Mouse (Mus musculus) G1E (cell line): ENCODE data around the gene Abhd14b.

ENCODE experiments used
- CTCF ChIP-seq: IDR thresholded peaks from 2 replicates; pipeline ENCODE4 v1.5.1; 2012; ENCODE audit warnings: low read depth, low read length, inconsistent platforms, mixed read lengths
- POLR2AphosphoS5 ChIP-seq: IDR thresholded peaks from 2 replicates; pipeline ENCODE4 v1.6.1; 2012; ENCODE audit warnings: low read depth, low read length, inconsistent platforms; ENCODE audit not compliant: insufficient replicate concordance
- TAL1 ChIP-seq: conservative IDR thresholded peaks from 2 replicates; pipeline ENCODE4 v1.6.1; 2012; ENCODE audit warnings: low read depth, low read length, inconsistent platforms, mixed read lengths

DNA sequence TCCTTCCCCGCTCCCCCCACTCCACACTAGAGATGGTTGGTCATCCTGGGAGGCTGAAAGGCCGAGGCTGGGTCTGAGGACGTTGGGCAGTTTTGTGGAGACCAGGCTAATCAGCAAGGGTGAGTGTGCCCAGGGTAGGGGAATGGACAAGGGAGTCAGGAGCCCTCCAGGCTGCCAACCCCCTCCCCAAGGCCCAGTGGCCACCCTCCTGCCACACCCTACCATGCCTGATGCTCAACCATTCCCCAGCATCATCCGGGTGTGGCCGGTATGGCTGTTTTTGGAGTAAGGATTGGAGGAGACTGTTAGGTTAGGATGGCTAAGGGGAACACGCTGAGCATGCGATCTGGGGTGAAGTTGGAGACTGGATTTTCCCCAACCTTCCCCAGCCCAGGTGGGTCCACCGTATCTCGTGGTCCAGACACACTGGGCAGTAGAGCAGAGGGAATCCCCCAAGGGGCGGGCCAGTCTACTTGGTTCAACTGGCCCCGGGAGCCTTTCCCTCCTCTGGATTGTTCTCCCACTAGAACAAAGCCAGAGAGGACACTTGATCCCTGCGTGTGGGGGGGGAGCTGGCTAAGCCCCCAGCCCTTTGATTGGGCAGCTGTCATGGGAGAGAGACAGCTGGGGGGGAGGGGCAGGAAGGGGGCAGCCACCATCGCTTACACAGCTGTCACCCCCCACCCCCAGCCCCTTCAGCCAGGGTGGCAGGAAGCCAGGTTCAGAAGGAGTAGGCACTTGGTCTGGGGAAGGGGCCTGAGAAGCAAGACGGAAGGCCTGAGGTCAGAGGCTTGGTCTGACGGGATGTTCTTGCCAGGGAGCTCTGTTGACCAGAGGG is 9.3 kb downstream of the Abhd14b start:
- TF ChIP-seq CTCF = no peak
- TF ChIP-seq TAL1 = no peak
- TF ChIP-seq POLR2AphosphoS5 = no peak
